Mouse (Mus musculus) left cerebral cortex, postnatal 36 days (tissue): ENCODE measurements around the gene Pomgnt2. TPM values are rescaled to one million over a fixed set of nuclear protein-coding genes. Genes with fewer than 3 reads are reported as not detected.

Source experiments
- DNase-seq, 2 experiments: peaks; one replicate each; pipeline ENCODE4 v3.0.0; 2021 to 2022; ENCODE audit warnings: low spot score in 2 of 2, mixed read lengths in 1 of 2
- intact Hi-C: fragments of 180-260 bp; cut with DNase I; formaldehyde crosslinking; loops from one replicate; pipeline ENCODE4 v1.15.1; 2025
- total RNA-seq, 2 experiments: library from RNA; stranded (reverse); gene quantifications; 2 replicates each; pipeline ENCODE4 v1.2.3; 2021

Pomgnt2 gene
- total RNA-seq, 2 experiments from 2014 or later, result 38.0 to 38.2 TPM

DNA sequence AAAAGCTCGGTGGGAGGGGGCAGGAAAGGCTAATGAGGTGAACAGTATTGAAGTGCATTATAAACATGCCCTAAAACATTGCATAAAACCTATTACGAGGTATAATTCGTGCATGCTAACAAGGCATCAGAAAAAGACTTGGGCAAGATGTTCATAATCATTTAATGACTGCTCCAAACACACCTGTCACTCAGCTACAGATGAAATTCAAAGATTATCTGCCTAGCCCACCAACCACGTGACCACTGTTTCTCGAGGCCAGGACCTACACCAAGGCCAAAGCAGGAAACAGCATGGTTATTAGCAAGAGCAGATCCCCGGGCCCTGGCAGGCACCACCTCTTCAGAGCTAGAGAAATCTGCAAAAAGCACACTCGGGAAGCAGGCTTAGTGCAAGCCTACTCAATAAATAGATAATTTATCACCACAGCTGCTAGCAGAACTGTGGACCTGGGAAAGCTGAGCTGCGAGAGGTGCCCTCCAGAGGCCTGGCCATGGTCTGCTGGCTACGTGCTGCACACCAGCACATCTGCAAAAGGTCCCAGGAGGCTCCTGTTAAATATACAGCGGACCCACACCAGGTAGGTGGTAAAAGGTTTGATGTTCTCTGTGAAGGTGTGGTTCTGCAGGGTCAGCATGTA is 15.3 kb downstream of the Pomgnt2 start:
- DNase-seq, result no peak

DNA sequence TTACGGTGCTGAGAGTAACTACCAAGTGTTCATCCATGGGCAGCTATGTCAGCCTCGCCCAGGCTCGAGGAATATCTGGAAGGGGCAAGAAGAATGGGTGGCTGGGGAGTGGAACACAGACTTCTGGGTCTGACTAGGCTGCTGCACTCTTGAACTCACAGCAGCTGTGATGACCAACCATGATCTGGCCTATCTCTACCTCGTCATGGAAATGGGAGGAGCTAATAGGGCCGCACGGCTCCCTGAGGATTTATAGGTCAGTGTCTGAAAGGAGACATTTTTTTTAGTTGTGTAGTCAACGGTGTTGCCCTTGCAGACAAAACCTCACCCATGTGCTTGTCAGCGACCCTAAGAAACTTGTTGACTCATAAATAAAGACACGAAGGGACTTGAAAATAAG is 15.9 kb downstream of the Pomgnt2 start:
- DNase-seq, result no peak
- intact Hi-C loops, result no loop called here

More for the DNA sequence above, 15.3 kb downstream of the Pomgnt2 start:
- intact Hi-C loops, result no loop called here

DNA sequence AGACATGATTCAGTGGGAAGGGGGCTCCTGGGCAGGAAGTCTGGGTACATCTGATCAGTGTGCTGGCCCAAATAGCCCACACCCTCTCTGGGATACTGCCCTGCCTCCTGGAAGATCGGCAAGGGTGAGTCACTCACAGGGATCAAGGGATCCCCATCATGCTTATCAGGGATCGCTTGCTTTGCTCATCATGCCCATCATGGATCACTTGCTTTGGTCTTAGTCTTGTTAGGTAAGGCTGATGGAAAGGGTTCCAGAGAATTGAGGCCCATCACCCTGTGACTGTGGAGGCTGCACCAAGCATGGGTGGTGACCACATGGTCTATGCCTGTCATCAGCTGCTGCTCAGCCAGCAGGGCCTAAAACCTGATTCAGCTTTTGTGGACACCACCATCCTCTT is 21.6 kb downstream of the Pomgnt2 start:
- intact Hi-C loops, result no loop called here
- DNase-seq, result no peak

DNA sequence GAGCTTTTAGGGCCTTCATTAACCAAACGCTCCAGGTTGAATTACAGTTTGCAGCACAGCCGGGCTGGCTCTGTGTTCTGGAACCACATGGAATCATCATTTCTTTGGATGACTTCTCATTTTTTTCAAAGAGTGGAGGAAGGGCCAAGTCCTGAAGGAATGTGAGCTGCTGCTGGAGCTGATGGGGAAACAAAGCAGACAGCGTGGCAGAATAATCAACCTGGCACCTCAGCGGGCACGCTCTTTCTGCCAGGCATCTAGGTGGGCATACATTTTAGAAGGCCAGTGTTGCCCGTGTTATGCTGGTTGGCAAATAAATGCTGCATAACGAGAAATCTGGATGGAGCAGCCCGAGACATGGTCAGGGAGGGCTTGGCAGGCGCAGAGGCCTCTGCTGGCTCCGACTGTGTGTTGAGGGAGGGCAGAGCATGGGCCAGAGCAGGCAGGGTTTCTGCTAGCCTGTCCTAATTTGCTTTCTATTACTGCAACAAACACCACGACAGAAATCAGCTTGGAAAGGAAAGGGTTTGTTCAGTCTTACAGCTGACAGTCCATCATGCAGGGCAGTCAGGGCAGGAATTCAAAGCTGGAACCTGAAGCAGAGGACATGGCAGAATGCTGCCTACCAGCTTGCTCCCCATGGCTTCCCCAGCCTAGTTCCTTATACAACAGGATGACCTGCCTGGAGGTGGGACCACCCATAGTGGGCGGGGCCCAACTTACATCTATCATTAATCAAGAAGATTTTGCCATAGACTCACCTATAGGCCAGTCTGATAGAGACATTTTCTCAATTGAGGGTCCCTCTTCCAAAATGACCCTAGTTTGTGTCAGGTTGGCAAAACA is 22.5 kb downstream of the Pomgnt2 start:
- DNase-seq, result no peak

DNA sequence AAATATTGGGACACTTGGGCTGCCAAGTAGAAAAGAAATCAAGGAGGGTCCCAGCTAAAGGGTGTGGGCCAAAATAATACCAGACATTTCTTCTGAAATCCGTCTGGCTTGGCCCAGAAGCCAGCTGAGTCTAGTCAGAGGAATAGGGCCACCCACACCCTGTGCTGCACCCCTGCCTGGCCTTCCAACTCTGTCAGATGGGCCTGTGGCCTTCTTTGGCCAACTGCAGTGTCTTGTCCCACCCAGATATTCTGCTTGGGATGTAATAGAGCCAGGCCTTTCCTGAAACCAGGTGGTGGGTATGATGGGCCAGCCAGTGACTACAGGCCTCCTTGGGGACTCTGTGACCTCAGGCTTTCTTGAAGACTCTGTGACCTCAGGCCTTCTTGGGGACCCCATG is 23.7 kb downstream of the Pomgnt2 start:
- DNase-seq, result no peak
- intact Hi-C loops, result no loop called here

More for the DNA sequence above, 22.5 kb downstream of the Pomgnt2 start:
- intact Hi-C loops, result no loop called here

DNA sequence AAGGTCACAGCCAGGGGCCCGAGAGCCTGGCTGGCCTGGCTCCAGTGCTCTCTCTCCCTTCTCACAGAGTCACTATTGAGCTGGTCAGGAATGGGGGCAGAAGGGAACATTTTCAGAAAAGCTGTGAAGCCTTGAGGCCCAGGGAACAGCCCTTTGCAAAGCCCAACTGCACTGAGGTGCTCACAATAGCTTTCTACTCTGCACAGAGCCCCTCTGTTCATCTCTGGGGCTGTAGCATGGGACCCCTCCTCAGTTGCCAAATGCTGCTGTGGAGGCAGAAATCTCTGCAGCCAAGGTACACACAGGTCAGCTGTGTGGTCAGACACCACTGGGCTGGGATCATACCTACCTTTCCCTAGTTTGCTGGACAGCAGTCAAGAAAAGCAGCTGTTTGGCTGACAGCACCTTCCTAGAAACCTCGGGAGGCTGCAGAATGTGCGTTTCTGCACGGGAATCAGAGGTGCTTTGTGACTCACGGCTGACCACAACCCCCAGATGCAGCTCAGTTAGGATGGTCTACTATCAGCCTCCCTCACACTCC is 27.0 kb downstream of the Pomgnt2 start:
- intact Hi-C loops, result no loop called here
- no peak for DNase-seq

DNA sequence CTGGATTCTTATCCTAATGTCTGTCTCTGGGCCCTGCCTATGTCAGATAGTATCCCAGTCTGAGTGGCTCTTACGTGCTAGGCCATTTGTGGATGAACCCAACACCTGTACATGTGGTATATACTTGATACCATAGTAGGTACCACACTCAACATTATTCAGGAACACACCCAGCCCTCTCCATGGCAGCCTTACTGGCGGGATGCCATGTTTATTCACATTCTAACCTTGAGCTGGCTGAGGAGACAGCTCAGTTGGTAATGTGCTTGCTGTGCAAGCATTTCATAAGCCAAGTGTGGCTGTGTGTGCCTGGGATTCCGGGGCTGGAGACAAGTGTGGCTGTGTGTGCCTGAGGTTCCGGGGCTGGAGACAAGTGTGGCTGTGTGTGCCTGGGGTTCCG is 28.7 kb downstream of the Pomgnt2 start:
- intact Hi-C loops, result no loop called here
- DNase-seq, result no peak

DNA sequence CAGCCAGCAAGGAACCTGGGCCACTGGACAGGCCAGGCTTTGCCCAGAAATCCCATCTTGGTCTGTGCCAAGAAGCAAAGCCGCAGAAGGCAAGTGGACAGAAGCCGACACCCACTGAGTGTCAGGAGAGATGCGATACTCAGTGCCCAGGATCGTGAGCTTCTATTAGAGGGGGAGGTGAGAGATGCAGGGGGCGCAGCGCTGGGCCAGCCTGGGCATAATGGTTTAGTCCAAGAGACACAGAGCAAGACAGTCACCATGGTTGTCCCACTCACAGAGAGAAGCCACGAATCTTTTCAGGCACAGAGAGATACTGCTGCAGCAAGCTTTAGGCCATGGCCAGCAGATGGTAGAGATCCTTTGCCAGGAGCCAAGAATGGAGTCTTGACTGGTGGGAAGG is 32.0 kb downstream of the Pomgnt2 start:
- intact Hi-C loops, result no loop called here
- DNase-seq, result no peak

DNA sequence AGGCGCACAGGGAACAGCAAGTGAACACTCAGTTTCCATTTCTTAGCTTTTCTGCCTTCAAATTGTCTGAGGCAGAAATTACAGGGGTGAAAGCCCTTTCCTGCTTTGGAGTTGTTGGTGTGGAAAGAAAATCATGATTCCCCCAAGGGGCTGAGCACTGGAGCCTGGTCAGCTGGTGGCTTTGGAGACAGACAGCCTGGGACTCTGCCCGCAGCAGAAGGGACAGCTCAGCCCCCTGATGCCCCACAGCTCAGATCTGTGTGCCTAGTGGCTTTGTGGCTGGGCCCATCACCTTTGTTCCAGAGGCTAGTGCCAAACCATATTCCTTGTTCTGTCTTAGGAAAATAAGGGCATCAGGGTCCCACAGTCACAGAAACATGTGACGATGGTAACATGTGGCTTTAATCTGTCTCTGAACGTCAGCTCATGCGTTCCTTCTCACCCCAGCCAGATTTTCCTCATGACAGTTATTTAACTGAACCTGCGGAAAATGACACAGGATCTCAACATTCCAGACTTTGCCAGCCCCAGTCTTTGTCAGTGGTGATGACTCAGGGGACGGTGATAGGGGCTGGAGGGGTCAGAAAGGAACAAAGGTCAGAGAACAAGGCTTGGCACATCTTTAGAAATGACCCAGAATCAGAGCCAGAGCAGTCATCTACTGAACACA is 36.8 kb downstream of the Pomgnt2 start:
- intact Hi-C loops, result no loop called here
- no peak for DNase-seq

DNA sequence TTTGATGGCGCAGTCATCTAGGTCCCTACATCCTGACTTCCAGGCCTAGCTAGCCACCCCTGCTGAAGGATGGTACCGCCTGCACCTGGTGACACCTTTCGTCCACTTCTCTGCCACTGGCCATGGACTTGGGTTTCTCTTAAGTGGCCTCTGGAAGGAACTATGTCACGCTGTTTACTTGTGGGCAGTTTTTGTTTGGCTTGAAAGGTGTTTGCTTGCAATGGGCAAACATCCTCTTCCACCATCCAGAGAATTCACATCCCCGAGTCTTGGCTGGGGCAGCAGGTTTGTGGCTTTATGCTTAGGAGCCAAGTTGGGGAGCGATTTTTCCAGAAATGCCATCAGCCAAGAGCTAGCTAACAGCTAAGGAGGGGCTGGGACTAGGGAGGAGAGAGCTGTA is 44.3 kb downstream of the Pomgnt2 start:
- DNase-seq, result no peak
- intact Hi-C loops, result no loop called here

DNA sequence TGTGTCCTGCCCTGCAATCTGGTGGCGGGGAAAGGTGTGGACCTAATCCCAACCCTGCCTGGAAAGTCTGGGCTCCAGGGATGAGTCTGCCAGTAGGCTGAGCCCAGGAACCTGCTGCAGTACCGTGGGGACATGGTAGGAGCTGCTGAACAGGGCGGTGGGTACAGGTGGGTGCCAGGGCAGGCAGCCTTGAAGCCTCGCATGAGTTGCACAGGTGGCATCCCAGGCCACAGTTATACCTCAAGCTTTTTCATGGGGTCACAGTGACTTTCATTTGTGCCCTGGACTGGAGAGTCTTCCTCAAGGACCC is 45.8 kb downstream of the Pomgnt2 start:
- DNase-seq, result no peak
- intact Hi-C loops, result no loop called here

DNA sequence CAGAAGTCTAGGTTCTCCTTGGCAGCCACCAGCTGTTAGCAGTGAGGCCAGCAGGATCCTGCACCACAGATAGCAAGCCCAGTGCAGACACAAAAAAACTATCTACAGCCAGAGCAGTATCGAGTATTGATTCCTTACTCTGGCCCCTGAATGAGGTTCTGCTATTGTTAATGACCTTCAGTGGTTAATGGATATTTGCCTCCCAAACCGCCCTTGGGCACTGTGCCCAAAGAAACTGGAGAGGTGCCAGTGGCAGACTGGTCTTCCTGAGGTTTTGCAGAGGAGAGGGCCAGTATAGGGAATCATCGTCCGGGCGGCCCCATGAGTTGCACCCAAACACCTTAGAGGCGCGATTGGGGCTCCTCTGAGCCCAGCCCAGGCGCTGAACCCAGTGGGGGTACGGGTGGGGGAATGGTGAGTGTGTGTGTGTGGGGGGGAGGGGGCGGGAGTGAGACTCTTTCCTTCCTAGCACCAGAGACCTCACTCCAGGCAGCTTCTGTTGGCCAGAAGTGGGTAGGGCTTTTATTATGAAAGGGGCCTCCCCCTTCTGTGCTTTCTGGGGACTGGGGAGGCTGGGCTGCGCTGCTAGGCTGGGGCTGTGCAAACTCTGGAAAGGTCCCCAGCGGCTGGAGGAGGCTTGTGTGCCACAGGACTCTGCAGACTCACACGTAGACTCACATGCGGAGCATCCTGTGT is 46.3 kb downstream of the Pomgnt2 start, which contains the start of gene Fam198a:
Fam198a (plus strand) TSS at position 571 of the 696 bp plus-strand sequence.
- no peak for DNase-seq
- intact Hi-C loops, result no loop called here

DNA sequence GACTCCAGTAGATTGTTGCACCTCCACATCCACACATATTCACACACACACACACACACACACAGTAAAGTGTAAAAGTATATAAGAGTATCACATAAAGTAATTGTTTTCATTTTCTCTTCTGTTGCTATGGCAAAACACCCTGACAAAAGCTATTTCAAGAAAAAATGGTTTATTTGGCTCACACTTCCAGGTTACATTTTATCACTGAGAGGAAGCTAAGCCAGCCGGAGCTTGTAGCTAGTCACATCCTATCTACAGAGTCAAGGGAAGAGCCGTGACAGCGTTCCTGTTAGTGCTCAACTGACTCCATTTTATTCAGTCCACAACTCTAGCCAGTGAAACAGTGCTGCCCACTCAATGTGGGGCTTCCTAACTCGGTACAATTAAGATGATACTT is 48.5 kb downstream of the Pomgnt2 start:
- intact Hi-C loops, result loop anchor here (10.0 kb wide), 1 partner anchor 276 kb away; no protein-coding TSS in a partner anchor
- no peak for DNase-seq

DNA sequence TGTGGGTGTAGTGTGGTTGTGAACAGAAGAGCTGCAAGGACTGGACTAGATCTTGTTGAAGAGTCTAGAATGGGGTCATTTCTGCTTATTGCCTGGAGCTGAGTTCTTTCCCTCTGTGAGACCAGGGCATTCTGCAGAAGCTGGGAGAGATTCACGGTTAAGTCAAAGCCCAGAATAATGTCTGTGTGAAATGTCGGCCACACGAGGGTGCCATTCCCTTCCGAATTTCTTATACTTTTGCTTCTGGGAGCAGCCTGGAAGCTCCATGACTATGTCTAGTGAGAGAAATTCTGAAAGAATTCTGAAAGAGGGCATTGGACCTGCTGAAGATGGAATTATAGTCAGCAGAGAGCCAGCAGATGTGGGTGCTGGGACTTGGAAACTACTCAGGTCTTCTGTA is 49.1 kb downstream of the Pomgnt2 start:
- intact Hi-C loops, result loop anchor here (2.0 to 10.0 kb wide), 2 partner anchors 37 to 277 kb away; no protein-coding TSS in a partner anchor
- DNase-seq, result peak; percentile 53 to 70

DNA sequence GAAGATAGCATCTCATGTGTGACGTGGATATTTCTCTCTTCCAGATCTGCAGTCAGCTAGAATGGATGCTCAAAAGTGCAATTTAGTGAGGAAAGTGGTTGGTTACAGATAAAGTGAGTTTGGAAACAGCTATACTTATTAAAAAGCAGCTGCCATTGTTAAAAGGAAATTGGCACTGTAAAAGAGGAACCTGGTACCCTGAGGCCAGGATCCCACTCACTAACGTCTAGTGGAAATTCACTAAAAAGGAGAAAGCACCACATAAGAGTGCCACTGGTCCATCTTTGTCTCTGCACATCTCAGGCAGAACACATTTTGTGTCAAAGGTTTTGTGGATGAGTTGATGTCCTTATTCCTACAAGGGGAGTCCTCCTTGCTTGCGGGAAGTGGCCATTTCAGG is 53.3 kb downstream of the Pomgnt2 start:
- intact Hi-C loops, result loop anchor here (10.0 kb wide), 1 partner anchor 281 kb away; no protein-coding TSS in a partner anchor
- no peak for DNase-seq

DNA sequence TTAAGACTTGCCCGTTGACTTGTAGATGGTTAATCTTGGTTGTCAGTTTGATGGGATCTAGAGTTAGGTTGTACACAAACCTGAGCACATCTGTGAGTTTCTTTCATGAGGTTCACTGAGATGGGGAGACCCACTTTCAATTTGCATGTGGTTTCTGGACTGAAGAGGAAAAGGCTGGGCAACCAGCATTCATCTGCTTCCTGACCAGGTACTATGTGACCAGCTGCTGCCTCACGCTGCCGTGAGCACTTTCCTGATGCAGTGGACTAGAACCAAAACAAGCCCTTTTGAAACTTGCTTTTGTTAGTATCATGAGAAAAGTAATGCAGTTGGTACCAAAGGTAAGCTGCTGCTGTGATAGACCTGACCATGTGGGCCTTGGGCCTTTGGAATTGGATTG is 53.9 kb downstream of the Pomgnt2 start:
- intact Hi-C loops, result loop anchor here (10.0 kb wide), 1 partner anchor 282 kb away; no protein-coding TSS in a partner anchor
- no peak for DNase-seq

DNA sequence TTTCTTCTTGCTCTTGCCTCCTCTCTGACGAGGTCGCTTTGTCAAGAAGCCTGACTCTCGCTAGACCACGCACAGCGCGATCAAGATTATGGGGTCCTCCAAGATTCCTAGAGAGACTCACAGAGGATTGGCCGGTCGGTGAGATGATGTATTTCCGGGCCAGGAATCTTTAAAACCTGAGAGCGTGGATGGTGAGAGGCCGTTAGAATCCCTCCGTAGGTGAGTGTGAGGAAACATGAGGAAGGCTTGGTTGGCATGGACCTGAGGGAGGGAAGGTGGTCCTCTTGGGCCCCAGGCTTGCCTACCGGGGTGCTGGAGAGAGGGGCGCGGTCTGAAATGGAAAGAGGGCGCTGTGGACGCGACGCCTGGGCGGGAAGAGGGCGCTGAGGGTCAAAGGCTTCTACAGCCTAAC is 59.0 kb downstream of the Pomgnt2 start:
- intact Hi-C loops, result no loop called here
- DNase-seq, result peak in 1 of 2 experiments; percentile 13

DNA sequence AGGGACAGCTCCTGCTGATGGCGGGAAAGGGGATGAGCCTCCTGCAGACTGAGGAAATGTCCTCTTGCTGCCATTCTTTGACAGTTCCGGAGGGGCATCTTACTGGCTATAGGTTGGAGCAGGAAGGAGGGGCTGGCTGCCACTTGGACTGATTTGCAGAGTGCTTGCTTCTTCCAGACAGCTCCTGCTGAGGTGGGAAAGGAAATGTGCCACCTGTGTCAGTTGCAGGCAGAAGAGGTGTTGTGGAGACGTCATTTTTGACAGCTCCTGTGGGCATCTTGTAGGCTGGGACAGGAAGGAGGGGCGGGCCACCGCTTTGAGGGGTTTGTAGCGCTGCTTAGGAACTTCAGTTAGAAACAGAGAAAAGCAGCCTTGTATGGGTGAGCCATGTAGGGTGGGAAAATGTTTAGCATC is 59.5 kb downstream of the Pomgnt2 start:
- DNase-seq, result no peak
- intact Hi-C loops, result no loop called here

DNA sequence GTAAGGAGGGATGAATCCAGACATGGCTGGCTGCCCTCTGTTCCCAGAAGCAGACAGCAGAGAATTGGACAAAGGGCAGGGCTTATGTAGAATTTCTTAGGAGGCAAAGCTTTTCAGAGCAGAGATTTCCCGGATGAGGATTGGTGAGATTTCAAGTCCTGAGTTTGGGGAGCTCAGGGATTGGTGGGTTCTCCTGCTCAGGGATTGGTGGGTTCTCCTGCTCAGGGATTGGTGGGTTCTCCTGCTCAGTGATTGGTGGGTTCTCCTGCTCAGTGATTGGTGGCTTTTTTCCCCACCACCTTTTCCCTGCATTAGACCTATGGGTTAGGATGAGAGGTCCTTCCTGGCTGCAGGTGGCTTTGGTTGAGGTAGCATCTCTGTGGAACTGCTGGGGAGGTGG is 60.0 kb downstream of the Pomgnt2 start:
- intact Hi-C loops, result no loop called here
- DNase-seq, result peak in 1 of 2 experiments; percentile 10

DNA sequence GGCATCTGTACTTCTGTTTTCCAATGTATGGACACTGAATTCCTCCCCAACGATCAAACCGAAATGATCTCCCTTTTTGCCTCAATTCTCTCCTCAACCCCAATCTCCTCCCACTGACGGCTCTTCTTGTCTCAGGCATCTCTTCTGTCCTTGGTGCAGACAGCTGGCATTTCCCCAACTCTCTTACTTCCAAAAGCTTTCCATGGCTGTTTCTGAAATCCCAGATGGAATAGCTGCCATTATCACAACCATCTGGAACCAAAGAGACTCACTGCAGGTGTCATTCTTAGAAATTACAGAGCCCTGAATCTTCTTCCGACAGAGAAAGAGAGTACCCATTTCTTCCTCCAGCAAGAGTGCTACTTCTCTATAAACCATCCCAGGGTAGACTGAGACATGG is 62.1 kb downstream of the Pomgnt2 start:
- no peak for DNase-seq
- intact Hi-C loops, result no loop called here
